ENCODE assay signal across 8 mouse cellular contexts in the genomic region with DNA sequence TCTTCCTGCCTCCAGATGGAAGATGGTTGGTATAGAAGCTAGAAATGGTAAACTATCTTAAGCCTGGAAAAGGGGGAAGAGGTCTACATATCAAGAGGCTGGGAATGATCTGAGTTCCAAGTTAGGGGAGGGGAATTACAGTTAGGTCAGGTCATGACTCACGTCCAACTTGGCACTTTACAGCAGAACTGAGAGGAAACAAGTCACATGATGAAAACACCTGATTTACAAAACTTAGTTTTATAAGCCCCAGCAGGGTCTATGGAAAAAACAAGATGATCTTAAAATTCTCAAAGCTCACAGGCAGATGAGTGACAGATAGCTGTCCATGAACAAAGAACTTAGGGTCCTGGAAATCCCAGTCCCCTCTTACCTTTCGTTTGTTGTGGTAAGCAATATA. TPM values are rescaled to one million over a fixed set of nuclear protein-coding genes. Genes with fewer than 3 reads are reported as not detected.
DNase-seq lines count a peak whose midpoint lies in the region; ATAC-seq and TF ChIP-seq lines count a peak whose summit lies in the region.

No protein-coding gene starts in this region.

- H3K4me3 ChIP-seq in heart, embryonic 15.5 days: peak overlapping the region; percentile 87
- peak overlapping the region; percentile 95 to 99; a peak in 2 of 4 replicates for H3K4me3 ChIP-seq in ES-E14 (ENCODE audit: insufficient read depth in 1 of 2, low read depth in 1 of 2, low read length in 2 of 2, poor library complexity in 1 of 2, severe bottlenecking in 1 of 2)
- H3K4me3 ChIP-seq in hindbrain, embryonic 12.5 days: peak overlapping the region; percentile 83
- peak overlapping the region; percentile 64 for H3K4me3 ChIP-seq in midbrain, embryonic 13.5 days (replicated peaks)

- no peak for ATAC-seq in heart, embryonic 15.5 days (replicated peaks; ENCODE audit: insufficient number of reproducible peaks, insufficient read depth, low FRiP score, low read depth)
- no peak for ATAC-seq in hindbrain, embryonic 12.5 days (ENCODE audit: low FRiP score)
- no peak for ATAC-seq in midbrain, embryonic 13.5 days
- no peak for ATAC-seq in megakaryocyte progenitor cell, adult 5-6 weeks (replicated peaks; ENCODE audit: poor library complexity)

- no peaks in the 10 kb centered on the region for H3K27me3 ChIP-seq in heart, embryonic 15.5 days
- H3K27me3 ChIP-seq in hindbrain, embryonic 12.5 days: no peaks in the 10 kb centered on the region
- no peaks in the 10 kb centered on the region for H3K27me3 ChIP-seq in midbrain, embryonic 13.5 days

- H3K36me3 ChIP-seq in heart, embryonic 15.5 days: peaks cover 19% of the 10 kb centered on the region
- H3K36me3 ChIP-seq in ES-E14 (ENCODE audit: control insufficient read depth, insufficient read depth, low read length, poor library complexity, severe bottlenecking): peaks cover 3% of the 10 kb centered on the region
- peaks cover 27% of the 10 kb centered on the region for H3K36me3 ChIP-seq in hindbrain, embryonic 12.5 days
- H3K36me3 ChIP-seq in midbrain, embryonic 13.5 days: peaks cover 32% of the 10 kb centered on the region

- DNase-seq in heart, adult 8-10 months (ENCODE audit: low spot score): no peak
- no peak for DNase-seq in ES-E14 (ENCODE audit: low read depth, low spot score)
- no peak for DNase-seq in adrenal gland, postnatal 14 days
- DNase-seq in kidney, postnatal 4 days: no peak

- H3K27ac ChIP-seq in heart, embryonic 15.5 days: no peak overlapping the region
- no peak overlapping the region for H3K27ac ChIP-seq in ES-E14 (ENCODE audit: insufficient read depth, low read depth, low read length, poor library complexity, severe bottlenecking)
- H3K27ac ChIP-seq in hindbrain, embryonic 12.5 days: no peak overlapping the region
- no peak overlapping the region for H3K27ac ChIP-seq in midbrain, embryonic 13.5 days

- peak overlapping the region; percentile 88 for H3K4me2 ChIP-seq in heart, embryonic 15.5 days
- peak overlapping the region; percentile 97 for H3K4me2 ChIP-seq in hindbrain, embryonic 12.5 days (replicated peaks)
- H3K4me2 ChIP-seq in midbrain, embryonic 13.5 days (replicated peaks): peak overlapping the region; percentile 100

- 53% methylated on average over 2 of the region's 2 CpGs for WGBS in heart, embryonic 15.5 days
- 80% methylated on average over 2 of the region's 2 CpGs for WGBS in hindbrain, embryonic 12.5 days
- 82% methylated on average over 2 of the region's 2 CpGs for WGBS in midbrain, embryonic 13.5 days

- 0 out of 2 replicates have a peak overlapping the region, but pooled peaks have one; percentile 80 for H3K9ac ChIP-seq in heart, embryonic 15.5 days
- no peak overlapping the region for H3K9ac ChIP-seq in ES-E14 (ENCODE audit: insufficient read depth, low read depth, low read length, poor library complexity, severe bottlenecking)
- peak overlapping the region; percentile 84 for H3K9ac ChIP-seq in hindbrain, embryonic 12.5 days
- peak overlapping the region; percentile 84 for H3K9ac ChIP-seq in midbrain, embryonic 13.5 days (replicated peaks)

- in situ Hi-C loops in ES-E14 (cut with MboI; ENCODE audit: low sequenced_read_pairs in 2 of 2, unreplicated experiment in 2 of 2): no loop called here

- peaks cover 24% of the 10 kb centered on the region for H3K4me1 ChIP-seq in heart, embryonic 15.5 days (replicated peaks)
- 0 out of 4 replicates have a peak, but pooled peaks cover 0 to 2% of the 10 kb centered on the region in 2 experiments for H3K4me1 ChIP-seq in ES-E14 (ENCODE audit: control insufficient read depth in 2 of 2, insufficient read depth in 2 of 2, low read length in 2 of 2, poor library complexity in 1 of 2)
- peaks cover 35% of the 10 kb centered on the region for H3K4me1 ChIP-seq in hindbrain, embryonic 12.5 days
- H3K4me1 ChIP-seq in midbrain, embryonic 13.5 days (replicated peaks): peaks cover 33% of the 10 kb centered on the region

- H3K9me3 ChIP-seq in heart, embryonic 15.5 days (replicated peaks): no peaks in the 10 kb centered on the region
- no peaks in the 10 kb centered on the region for H3K9me3 ChIP-seq in ES-E14 (ENCODE audit: control insufficient read depth, insufficient read depth, low read depth, low read length)
- no peaks in the 10 kb centered on the region for H3K9me3 ChIP-seq in hindbrain, embryonic 12.5 days (replicated peaks)
- H3K9me3 ChIP-seq in midbrain, embryonic 13.5 days: no peaks in the 10 kb centered on the region

TF ChIP-seq in ES-E14, 5 proteins besides CTCF, POLR2A, EP300 and RAD21:
- no peak for TF ChIP-seq ZC3H11A (IDR thresholded peaks at IDR 0.05; ENCODE audit: borderline replicate concordance, low read depth, low read length)
- no peak for TF ChIP-seq CHD2 (IDR thresholded peaks at IDR 0.05; ENCODE audit: low read depth, low read length)
- TF ChIP-seq MAFK (IDR thresholded peaks at IDR 0.05; ENCODE audit: insufficient read depth, low read depth, low read length): no peak
- no peak for TF ChIP-seq ZNF384 (IDR thresholded peaks at IDR 0.05; ENCODE audit: low read depth, low read length)
- no peak for TF ChIP-seq HCFC1 (IDR thresholded peaks at IDR 0.05; ENCODE audit: borderline replicate concordance, insufficient read depth, low read length)

RNA-seq across cellular contexts. Expression of a gene that starts 1.6 kb away (rescaled TPM):
- polyA plus RNA-seq in heart, embryonic 15.5 days (2015; fragmentation: Nextera tagmentation; extraction: Ambion mirVana): 22.7 and 24.4 TPM in 2 replicates
- total RNA-seq in heart, adult 8-10 months (2022): 10 to 100 TPM; 63.6 to 67.4 (median 65.5) TPM
- 56.4 and 57.7 TPM in 2 replicates for total RNA-seq in ES-E14 (2012; rRNA removed)
- 38.8 and 39.2 TPM in 2 replicates for polyA plus RNA-seq in hindbrain, embryonic 12.5 days (2016; fragmentation: Nextera tagmentation; extraction: Ambion mirVana)
- polyA plus RNA-seq in midbrain, embryonic 13.5 days (2015; fragmentation: Nextera tagmentation; extraction: Ambion mirVana): 39.6 and 41.2 TPM in 2 replicates
- total RNA-seq in megakaryocyte progenitor cell, adult 5-6 weeks (2015): 51.5 and 57.9 TPM in 2 replicates
- total RNA-seq in megakaryocyte progenitor cell, adult 5-6 weeks (2017): 55.1 and 64.4 TPM in 2 replicates
- total RNA-seq in adrenal gland, postnatal 14 days (2021): 135 and 142 TPM in 2 replicates

RNA-seq across cellular contexts. Expression of a gene that starts 16.9 kb away (rescaled TPM):
- 19.8 and 21.4 TPM in 2 replicates for polyA plus RNA-seq in heart, embryonic 15.5 days (2015; fragmentation: Nextera tagmentation; extraction: Ambion mirVana)
- 100 to 1,000 TPM; 170 to 247 (median 189) TPM for total RNA-seq in heart, adult 8-10 months (2022)
- total RNA-seq in ES-E14 (2012; rRNA removed): 20.2 and 39.6 TPM in 2 replicates
- polyA plus RNA-seq in hindbrain, embryonic 12.5 days (2016; fragmentation: Nextera tagmentation; extraction: Ambion mirVana): 5.8 and 6.9 TPM in 2 replicates
- 5.0 and 6.2 TPM in 2 replicates for polyA plus RNA-seq in midbrain, embryonic 13.5 days (2015; fragmentation: Nextera tagmentation; extraction: Ambion mirVana)
- 20.3 and 20.8 TPM in 2 replicates for total RNA-seq in megakaryocyte progenitor cell, adult 5-6 weeks (2015)
- 20.0 and 27.5 TPM in 2 replicates for total RNA-seq in megakaryocyte progenitor cell, adult 5-6 weeks (2017)
- total RNA-seq in adrenal gland, postnatal 14 days (2021): 362 and 390 TPM in 2 replicates

RNA-seq across cellular contexts. Expression of a gene that starts 16.9 kb away (rescaled TPM):
- 12.3 and 13.5 TPM in 2 replicates for polyA plus RNA-seq in heart, embryonic 15.5 days (2015; fragmentation: Nextera tagmentation; extraction: Ambion mirVana)
- total RNA-seq in heart, adult 8-10 months (2022): 10 to 100 TPM; 12.1 to 16.4 (median 14.5) TPM
- 4.3 and 4.8 TPM in 2 replicates for total RNA-seq in ES-E14 (2012; rRNA removed)
- 17.6 and 18.1 TPM in 2 replicates for polyA plus RNA-seq in hindbrain, embryonic 12.5 days (2016; fragmentation: Nextera tagmentation; extraction: Ambion mirVana)
- polyA plus RNA-seq in midbrain, embryonic 13.5 days (2015; fragmentation: Nextera tagmentation; extraction: Ambion mirVana): 15.7 and 16.5 TPM in 2 replicates
- 12.9 and 15.6 TPM in 2 replicates for total RNA-seq in megakaryocyte progenitor cell, adult 5-6 weeks (2015)
- total RNA-seq in megakaryocyte progenitor cell, adult 5-6 weeks (2017): 9.7 and 13.8 TPM in 2 replicates
- total RNA-seq in adrenal gland, postnatal 14 days (2021): 16.2 and 21.7 TPM in 2 replicates
